Mouse (Mus musculus) layer of hippocampus, adult 8-10 months (tissue): Measurements from ENCODE around the gene Sox10. TPM values are rescaled to one million over a fixed set of nuclear protein-coding genes. Genes with fewer than 3 reads are reported as not detected.

Experiments used
- DNase-seq, 2 experiments: peaks; one replicate each; pipeline ENCODE4 v3.0.0; 2022; ENCODE audit warnings: low spot score in 2 of 2
- total RNA-seq, 4 experiments: library from RNA; stranded (reverse); gene quantifications; 2 replicates each; pipeline ENCODE4 v1.2.4; 2022

The Sox10 gene
- total RNA-seq, 4 experiments from 2014 or later, result 34.6 to 40.4 (median 37.8) TPM

- no peak for DNase-seq
These were observed 40.6 kb downstream of the Sox10 start for GRCm38 (mm10) chr15:79124331-79124875.

DNA sequence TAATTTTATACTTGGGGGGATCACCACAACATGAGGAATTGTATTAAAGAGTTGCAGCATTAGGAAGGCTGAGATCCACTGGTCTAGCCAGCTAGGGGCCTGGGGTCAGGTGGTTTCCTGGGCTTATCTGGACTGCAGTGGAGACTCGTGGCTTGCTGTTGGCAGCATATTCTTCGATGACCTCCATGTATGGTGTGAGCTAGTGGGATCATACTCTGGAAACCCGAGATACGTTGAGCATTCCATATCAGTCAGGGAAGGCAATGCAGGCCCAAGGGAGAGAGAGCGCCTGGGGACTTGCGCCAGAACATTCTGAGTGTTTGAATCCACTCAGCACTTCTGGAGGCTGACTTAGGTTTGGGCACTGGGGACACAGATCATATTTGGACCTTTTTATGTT, 41.3 kb downstream of the Sox10 start:
- no peak for DNase-seq

DNA sequence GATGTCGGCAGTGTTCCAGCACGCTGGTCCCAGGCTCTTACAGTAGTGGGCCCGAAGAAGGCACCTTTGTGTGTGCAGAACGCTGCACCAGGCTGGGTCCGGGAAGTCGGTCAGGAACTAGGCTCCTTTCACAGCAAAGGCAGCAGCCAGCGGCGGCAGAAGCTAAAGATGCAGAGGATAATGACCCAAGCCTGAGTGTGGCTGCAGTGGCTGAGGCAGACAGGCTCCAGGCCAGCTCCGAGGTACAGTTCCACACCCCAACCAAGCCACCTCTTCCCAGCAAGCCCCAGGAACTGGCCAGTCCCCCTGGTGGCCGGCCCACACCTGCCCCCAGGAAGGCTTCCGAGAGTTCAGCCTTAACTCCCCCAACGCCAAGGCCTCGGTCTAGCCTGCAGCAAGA, 42.5 kb downstream of the Sox10 start:
- no peak for DNase-seq

- no peak for DNase-seq
These were observed 42.9 kb downstream of the Sox10 start for GRCm38 (mm10) chr15:79122119-79122518.

DNA sequence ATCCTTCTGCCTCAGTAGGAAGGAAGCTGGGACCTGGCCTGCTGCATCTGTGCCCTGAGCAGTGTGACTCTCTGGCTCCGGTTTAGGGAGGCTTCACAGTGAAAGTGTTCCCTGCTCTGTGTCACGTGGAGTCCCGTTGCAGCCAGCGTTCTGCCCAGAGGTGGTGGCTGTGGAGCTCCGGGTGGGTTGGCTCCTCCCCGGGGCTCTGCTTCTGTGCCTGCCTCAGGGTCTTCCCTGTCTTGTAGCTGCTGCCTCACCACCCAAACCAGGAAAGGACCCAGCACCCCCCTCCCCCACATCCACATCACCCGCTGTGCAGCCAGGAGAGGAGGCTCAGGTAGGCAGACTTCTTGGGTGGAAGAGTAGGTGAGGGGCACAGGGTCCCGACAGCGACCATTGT, 45.5 kb downstream of the Sox10 start:
- no peak for DNase-seq

DNA sequence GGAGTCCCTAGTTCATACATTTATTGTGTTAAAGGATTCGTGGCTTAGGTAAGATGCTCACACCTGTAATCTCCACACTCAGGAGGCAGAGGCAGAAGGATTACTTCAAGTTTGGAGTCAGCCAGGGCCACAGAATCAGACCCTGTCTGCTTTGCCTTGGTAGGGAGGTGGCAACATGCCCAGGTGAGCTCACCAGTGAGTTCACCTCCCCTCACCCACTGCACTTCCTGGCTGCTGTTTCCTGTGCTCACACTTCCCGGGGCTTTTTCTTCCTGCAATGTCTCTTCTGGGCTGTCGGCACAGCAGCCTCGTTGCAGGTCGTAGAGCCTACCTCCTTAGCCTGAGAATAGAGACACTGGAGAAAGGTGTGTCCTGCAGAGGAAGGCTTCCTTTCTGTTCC, 49.8 kb downstream of the Sox10 start:
- DNase-seq, result no peak

GRCm38 (mm10) chr15:79111774-79112173, 53.3 kb downstream of the Sox10 start:
- DNase-seq, result no peak

DNA sequence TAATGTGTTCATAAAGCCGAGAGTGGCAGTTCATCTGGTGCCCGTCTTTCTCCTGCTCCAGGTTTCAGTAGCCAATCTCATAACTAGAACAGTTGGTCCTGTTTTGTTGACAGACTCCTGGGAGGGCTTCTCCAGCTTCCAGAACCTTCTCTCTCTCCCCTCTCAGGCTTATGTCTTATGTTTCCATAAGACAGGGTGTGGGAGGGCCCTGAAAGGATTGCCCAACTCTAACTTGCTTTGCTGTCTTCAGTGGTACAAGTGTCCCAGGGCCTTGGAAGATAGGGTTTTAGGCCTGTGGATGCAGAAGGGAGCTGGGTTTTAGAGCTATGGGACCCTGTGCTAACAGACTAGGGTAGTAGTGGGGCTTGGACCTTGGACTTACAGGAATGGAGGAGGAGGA, 54.5 kb downstream of the Sox10 start:
- DNase-seq, result no peak

DNA sequence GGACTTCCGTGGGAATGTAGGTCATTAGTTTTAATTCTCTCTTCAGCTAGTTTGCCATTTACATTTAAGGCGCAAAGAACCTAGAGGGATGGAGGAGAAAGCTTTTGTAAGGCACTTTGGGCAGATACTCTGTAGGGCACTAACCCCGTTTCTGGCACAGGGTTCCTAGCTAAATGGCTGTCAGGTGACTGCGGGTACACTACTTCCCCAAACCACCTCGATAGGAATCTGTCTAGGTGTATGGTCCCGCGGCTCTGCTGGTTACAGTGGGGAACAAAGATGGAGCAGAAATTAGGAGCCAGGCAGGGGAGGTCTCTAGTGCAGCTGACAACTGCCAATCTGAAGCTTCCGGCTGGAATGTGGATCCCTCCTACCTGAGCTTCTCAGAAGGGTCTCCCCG, 55.0 kb downstream of the Sox10 start:
- no peak for DNase-seq

GRCm38 (mm10) chr15:79109321-79109934, 55.6 kb downstream of the Sox10 start:
- DNase-seq, result no peak

- no peak for DNase-seq
These were observed 56.4 kb downstream of the Sox10 start, which contains the start of gene Micall1 for GRCm38 (mm10) chr15:79108421-79109320. TSS of gene Micall1 (plus strand) at chr15:79108898.

- DNase-seq, result no peak
These were observed 57.1 kb downstream of the Sox10 start for GRCm38 (mm10) chr15:79107966-79108365.

GRCm38 (mm10) chr15:79105804-79106203, 59.2 kb downstream of the Sox10 start:
- no peak for DNase-seq

Other genes with a start within 250 kb of the Sox10 start
- gene Lgals1, start 238.5 kb downstream of the Sox10 start, total RNA-seq, result 10 to 100 TPM; 16.9 to 40.3 (median 28.2) TPM
- gene Nol12, start 230.3 kb downstream of the Sox10 start, total RNA-seq, result 10 to 100 TPM; 34.4 to 41.8 (median 37.7) TPM
- gene Triobp, start 217.5 kb downstream of the Sox10 start, total RNA-seq, result 10 to 100 TPM in 2 of 4 experiments, 1 to 10 TPM in 2; 7.0 to 14.1 (median 11.5) TPM
- gene H1f0, start 136.8 kb downstream of the Sox10 start, total RNA-seq, result 10 to 100 TPM; 73.6 to 88.0 (median 81.8) TPM
- 1 to 10 TPM in 1 of 4 experiments, under 1 TPM in 1, not detected in 2; 0.81 to 1.0 TPM for gene Galr3, start 123.4 kb downstream of the Sox10 start, total RNA-seq
- gene Ankrd54, start 102.3 kb downstream of the Sox10 start, total RNA-seq, result 10 to 100 TPM; 17.3 to 23.9 (median 18.2) TPM
- gene Eif3l, start 90.1 kb downstream of the Sox10 start, total RNA-seq, result 10 to 100 TPM; 76.9 to 82.0 (median 77.9) TPM
- 10 to 100 TPM; 36.0 to 40.9 (median 38.3) TPM for gene Micall1, start 56.3 kb downstream of the Sox10 start, total RNA-seq
- 100 to 1,000 TPM in 1 of 4 experiments, 10 to 100 TPM in 3; 78.1 to 105 (median 92.0) TPM for gene Polr2f, start 24.2 kb downstream of the Sox10 start, total RNA-seq
- 10 to 100 TPM in 3 of 4 experiments, 1 to 10 TPM in 1; 9.4 to 12.9 (median 11.1) TPM for gene 1700088E04Rik, start 24.0 kb downstream of the Sox10 start, total RNA-seq
- gene Pick1, start 63.9 kb upstream of the Sox10 start, total RNA-seq, result 10 to 100 TPM; 46.2 to 63.5 (median 50.6) TPM
- gene Gm49486, start 64.2 kb upstream of the Sox10 start, total RNA-seq, result under 1 TPM; 0.20 to 0.77 (median 0.49) TPM
- gene Slc16a8, start 89.5 kb upstream of the Sox10 start, total RNA-seq, result under 1 TPM in 1 of 4 experiments, not detected in 3; 0.30 TPM
- gene Baiap2l2, start 120.3 kb upstream of the Sox10 start, total RNA-seq, result 10 to 100 TPM in 2 of 4 experiments, 1 to 10 TPM in 2; 1.5 to 19.3 (median 10.9) TPM
- gene Pla2g6, start 163.2 kb upstream of the Sox10 start, total RNA-seq, result 10 to 100 TPM; 21.0 to 24.8 (median 23.8) TPM
- 1 to 10 TPM; 1.2 to 3.7 (median 2.3) TPM for gene Maff, start 181.4 kb upstream of the Sox10 start, total RNA-seq
- 10 to 100 TPM; 52.5 to 66.5 (median 57.2) TPM for gene Tmem184b, start 238.3 kb upstream of the Sox10 start, total RNA-seq